Mouse (Mus musculus) gastrocnemius, postnatal 14 days (tissue): ENCODE measurements around the gene Bank1. TPM values are rescaled to one million over a fixed set of nuclear protein-coding genes. Genes with fewer than 3 reads are reported as not detected.

Source experiments
- DNase-seq: peaks from one replicate; pipeline ENCODE4 v3.0.0; 2021; ENCODE audit warnings: mixed read lengths
- intact Hi-C: fragments of 180-260 bp; cut with DNase I; formaldehyde crosslinking; loops from one replicate; pipeline ENCODE4 v1.15.1; 2025; ENCODE audit warnings: low total_unique reads
- total RNA-seq, 2 experiments: library from RNA; stranded (reverse); gene quantifications; 2 replicates each; pipeline ENCODE4 v1.2.3; 2021

The Bank1 gene
- total RNA-seq, 2 experiments from 2014 or later: 0.16 to 0.31 TPM

DNA sequence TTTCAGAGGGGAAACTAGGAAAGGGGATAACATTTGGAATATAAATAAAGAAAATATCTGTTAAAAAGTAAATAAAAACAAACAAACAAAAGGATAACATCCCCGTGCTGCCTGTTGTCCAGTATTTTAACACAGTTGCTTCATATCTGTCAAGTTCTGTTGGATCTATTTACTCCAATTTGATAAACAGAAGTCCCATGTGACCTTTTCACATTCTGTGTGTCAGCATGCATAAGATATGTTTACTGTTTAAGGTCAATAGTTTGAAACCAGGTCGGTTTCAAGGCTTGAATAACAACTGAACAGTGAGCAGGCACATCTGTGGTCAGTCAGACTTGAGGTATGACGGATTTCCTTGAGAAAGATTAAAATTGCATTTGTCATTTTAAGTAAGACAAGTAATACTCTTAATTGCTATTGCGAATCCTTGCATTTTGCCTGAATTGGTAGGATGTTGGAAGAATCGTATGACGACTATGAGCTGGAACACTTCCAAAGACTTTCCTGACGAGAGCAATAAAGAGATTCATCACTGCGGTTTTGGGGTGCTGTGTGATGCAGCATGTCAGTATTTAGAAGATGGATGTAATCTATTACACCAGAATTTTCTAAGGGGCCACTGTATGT is 60.8 kb downstream of the Bank1 start:
- intact Hi-C loops: no loop called here
- DNase-seq: no peak

DNA sequence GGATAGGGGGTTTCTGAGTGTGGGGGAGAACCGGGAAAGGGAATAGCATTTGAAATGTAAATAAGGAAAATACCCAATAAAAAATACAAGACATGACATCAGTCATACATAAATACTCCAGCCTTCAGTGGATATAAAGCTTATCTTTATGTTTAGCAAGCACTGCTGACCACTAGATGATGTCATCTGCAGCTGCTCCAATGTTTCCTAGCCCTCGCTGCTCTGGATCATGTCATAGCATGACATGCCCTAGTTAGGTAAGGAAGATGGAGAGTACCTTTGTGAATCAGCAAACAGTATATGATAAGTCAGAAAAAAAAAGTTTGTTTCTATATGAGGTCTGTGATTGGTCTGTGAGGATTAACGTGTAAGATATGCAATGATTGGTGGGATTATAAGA is 68.1 kb downstream of the Bank1 start:
- intact Hi-C loops: no loop called here
- DNase-seq: no peak

DNA sequence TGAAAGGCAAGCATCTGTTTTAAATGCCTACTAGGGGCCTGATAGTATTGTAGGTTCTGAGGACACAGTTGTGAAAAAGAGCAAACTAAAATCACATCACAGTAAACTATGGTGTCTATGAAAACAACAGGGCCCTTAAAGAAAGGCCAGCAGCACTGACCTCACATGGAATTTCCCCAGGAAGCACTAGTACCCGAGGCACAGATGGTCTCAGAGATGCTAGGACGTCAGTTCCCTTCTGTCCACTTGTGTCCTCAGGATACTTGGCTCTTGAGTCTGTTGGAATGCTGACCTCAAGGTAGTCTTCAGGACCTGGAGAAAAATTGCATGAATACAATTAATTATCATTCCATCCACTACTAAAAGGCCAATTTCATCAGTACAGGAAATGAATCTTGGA is 71.2 kb downstream of the Bank1 start:
- DNase-seq: no peak
- intact Hi-C loops: no loop called here

DNA sequence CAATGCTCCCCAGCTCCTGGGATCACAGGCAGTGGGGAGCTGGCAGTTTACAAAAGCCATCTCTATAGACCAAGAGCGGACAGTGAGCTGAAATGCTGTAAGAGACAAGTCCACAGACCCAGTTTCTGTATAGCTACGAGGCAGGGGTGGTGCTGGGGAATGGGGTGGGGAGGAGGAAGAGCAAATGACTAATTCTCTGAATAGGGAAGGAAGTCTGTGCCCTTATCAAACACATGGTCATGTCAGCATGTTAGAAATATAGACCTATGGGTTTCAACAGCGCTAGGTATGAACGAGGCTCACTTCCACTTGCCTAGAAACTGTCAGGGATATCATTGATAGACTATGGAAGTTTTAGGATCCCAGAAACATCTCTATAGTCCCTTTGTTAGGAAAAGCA is 73.0 kb downstream of the Bank1 start:
- DNase-seq: no peak
- intact Hi-C loops: no loop called here

DNA sequence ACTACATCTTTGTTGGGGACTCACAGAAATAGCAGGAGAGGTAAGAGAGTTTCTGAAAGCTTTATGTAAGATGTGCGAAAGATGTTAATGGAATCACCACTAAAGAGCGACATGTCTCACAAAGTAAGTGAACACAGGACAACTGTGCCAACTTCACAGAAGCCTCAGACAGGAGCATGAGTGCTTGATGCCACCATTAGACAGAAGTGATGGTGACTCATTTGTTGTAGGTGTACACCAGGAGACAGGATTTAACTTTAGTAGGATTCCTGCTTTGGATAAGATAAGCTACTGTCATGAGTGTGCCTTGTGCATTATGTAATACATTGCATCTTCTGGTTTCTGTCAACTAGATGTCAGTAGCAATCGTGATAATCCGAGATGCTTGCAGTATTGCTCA is 74.3 kb downstream of the Bank1 start:
- intact Hi-C loops: no loop called here
- DNase-seq: no peak

DNA sequence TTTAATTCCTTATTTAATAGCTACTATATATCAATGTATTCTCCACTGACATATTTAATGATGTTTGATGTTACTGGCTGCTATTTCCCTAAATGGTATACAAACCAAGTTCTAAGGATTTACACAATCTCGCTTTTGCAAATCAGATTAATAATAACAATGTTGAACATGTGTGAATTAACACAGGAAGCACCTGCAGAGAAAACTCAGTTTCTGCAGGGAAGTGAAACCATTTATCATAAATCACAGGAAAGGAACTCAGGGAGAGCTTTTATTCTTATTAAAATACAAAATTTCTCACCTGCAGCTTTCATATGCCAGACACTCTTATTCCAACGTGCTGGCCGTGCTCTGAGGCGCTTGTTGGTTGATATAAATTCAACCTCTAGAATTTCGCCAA is 78.5 kb downstream of the Bank1 start:
- intact Hi-C loops: no loop called here
- DNase-seq: no peak

DNA sequence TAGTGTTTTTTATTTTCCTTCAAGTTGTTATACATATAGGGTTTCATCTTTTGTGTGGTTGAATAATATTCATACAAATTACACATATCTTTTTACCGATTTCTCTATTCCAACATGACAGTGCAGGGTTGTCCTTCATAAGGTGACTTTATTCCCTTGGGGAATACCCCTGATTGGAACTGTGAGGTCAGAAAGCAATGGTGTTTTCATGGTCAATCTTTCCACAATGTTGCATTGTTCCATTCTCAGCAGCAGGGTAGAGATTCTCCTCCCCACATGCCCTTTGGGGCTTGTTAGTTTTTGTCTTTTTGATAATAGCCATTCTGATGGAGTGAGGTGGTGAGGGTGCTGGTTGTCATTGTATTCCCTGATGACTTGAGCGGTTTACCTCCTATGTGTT is 80.9 kb downstream of the Bank1 start:
- intact Hi-C loops: no loop called here
- DNase-seq: no peak

DNA sequence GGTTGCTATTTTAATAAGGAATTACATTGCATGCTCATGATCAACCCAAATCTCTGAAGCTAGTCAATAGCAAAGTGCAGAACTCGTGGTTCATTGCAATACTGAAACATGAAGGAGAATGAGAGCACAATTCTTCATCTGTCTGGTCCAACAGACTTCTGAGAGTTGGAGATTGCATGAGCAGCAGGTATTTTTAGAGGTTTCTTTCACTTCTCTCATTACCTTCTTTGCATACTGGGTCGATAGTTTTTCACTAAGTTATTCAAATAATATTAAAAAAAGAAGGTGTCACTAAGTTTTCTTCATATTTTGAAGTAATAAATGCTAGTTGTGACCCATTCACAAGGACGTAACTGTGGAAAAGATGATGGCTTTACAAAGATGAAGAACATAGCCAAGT is 87.1 kb downstream of the Bank1 start:
- intact Hi-C loops: no loop called here

DNA sequence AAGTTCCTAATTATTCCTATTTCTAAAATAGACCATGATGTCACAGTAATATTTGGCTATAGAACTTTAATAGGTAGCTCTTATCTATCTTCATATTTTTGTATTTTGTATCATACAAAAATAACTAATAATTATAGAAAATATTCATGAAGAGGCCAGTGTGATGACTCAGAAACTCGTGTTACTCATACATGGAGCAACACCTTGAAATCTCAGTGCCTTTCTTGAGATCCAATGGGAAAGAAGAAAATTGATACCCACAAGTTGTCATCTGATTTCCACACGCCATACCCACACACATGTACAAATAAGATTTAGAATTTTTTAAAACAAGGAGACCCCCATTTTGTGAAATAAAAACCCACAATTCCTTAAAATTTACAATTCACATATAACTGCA is 92.4 kb downstream of the Bank1 start:
- DNase-seq: no peak
- intact Hi-C loops: no loop called here

More for the DNA sequence above, 87.1 kb downstream of the Bank1 start:
- no peak for DNase-seq

DNA sequence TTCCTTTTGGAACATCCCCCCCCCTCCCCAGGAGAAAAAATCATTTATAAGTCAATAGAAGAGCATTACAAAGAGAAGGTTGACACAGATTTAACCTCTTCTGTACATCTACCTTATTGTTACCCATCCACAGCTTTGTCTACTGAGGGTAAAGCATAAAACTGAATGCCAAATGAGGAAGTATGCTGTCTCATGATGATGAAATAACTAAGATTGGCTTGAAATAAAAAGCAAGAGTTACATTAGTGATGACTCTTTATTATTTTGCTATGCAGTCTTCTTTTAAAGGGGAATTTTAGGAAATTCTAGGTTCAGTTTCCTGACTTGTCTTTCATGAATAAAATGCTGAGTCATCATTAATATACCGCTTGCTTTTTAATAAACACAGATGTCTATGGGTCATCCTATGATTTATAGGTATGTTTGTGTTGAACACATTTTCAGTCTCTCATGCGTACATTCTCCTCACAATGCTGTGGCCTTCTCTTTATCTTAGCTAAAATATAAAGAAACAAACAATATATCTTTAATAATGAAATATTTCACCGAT is 95.2 kb downstream of the Bank1 start:
- intact Hi-C loops: no loop called here
- DNase-seq: no peak

DNA sequence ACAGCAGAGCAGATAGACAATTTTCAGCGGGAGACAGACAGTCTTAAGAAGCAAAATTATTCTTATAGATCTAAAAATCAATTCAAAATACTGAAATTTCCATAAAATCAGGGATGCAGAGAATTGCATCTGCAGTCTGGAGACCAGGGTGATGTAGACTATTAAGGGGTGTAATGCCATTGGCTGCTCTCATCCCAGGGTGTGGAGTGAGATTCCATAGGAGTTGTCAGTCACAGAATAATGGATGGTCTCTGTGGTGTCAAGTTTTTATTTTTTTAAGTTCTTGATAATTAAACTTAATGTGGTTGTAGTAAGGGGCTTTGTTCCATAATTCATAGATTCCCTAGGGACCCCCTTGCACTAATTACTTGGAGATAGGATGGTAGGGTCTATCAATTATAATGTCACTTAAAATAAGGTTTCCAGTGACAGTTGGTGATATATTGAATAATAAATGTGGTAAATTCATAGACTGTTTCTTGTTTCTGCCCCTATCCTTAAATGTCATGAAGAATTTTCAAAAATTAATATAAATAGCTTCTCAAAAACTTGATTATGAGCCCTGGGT is 136.1 kb downstream of the Bank1 start:
- no peak for DNase-seq
- intact Hi-C loops: no loop called here

DNA sequence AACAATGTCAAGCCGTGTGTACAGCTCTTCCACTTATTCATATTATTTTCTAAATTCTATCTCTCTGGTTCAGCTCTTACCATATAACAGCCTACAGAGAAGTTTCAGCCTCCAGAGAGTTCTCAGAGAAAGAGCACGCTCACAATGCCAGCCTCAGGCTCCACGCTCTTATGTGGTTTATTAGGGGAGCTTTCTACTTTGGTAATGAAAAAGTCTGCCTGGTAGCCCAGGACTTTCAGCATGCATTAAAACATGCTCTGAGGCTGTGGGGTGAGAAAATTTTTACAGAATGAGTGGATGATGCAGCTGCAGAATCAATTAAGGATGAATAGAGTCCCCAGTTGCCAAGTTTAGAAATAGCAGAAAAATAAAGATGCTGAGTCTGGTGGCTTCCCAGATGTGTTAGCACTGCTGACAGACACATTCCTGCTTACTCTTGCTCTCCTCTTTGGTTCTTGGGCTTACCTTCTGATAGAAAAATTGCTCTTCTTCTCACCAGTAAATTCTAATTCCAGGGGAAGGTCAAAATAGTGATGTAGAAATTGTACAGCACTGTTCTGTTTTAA is 139.2 kb downstream of the Bank1 start:
- intact Hi-C loops: no loop called here
- no peak for DNase-seq

DNA sequence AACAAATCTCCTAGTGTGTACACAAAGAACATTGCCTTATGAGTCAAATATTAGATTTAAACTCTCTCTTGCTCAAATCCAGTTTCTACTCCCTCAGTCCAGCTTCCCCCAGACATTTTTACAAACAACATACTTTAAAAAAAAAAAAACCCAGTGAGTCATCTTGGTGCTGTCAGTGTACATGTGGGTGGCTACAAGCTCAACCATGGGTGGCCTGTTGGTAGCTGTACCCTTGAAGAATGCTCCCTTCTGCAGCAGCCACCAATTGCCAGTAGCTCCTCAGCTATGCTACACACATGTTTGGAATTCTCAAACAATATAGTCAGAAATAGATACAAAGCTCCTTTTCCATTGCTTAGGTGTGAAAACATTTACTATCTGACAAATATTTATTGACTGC is 154.2 kb downstream of the Bank1 start:
- intact Hi-C loops: no loop called here
- DNase-seq: no peak

DNA sequence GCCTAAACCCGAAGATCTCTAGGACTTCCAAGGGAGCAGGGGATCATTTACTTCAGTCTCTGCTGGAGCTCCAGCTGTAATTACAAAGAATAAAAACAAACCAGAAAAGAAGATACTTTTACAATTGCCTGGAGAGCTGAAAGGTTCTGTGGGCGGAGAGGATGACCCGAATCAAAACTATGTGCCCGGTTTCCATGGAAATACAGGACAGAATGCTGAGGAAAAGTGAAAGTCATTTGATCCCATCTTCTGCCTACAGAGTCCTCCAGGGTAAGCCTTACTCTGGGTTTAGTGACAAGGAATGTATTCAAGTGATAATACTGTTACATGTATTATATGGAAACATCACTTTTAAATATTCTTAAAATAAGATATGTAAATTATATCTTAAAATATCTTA is 157.8 kb downstream of the Bank1 start:
- intact Hi-C loops: no loop called here
- no peak for DNase-seq

DNA sequence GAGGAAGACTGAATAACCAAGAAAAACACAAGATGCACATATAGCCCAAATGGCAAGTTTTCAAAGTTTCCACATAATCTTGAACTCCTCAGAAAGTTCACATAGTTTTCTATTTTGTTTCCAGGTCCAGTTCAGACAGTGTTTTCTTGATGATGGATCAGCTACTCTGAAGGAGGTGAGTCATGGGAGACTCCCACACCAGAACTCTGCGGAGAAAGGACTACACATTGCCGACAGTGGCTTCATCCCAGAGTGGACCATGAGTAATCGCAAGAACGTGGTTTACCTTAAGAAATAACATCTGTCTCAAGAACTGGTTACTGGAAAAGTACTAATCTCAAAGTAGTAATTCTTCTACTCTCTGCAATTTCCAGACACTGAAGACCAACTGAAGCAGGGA is 159.2 kb downstream of the Bank1 start:
- DNase-seq: no peak
- intact Hi-C loops: no loop called here

DNA sequence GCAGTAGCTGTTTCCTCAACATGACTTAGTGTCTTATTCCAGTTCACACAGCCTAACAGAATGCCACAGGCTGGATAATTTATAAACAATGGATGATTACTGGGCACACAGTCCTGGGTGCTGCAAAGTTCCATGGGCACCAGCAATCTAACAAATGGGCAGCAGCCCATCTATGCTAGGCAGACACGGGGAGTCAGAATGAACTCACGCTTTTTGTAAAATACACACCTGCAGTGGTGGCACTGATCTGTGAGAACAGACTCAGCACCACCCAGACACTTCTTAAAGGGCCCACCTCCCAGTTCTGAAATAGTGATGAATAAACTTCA is 159.9 kb downstream of the Bank1 start:
- intact Hi-C loops: no loop called here
- no peak for DNase-seq

DNA sequence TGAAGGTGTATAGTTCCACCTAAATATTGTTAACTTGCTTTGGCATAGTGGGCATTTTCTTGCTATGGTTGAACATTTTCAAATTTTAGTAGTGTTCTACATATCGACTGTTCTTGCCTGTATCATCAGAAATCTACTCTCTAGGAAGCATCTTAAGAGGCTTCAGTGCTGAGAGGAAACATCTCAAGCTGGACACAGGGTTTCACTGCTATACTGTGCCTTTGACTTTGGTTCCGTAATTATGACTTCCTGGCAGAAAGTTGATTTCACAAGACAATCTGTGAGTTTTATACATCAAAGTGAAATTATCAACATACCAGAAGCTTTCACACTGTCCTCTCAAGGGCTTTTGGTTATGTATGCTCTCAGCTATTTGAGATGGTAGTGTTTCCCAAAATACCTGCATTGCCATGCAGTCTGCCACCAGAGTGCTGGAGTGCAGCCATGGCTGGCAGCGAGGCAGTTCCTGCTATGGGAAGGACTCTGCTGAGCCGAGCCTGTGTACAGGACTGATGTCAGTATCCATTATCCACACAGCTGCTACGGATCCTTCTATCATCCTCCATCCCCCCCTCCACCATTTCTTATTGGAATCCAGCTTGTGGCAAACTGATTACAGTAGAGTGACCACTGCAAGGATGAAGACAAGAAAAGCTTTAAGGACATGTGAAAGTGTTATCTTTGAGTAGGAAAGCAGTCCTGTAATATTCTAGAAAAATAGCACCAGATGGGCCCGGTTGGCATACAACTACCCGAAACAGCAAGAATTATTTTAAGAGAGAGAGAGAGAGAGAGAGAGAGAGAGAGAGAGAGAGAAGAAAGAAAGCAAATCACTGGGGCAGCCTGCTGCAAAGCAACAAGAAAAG is 160.5 kb downstream of the Bank1 start:
- intact Hi-C loops: no loop called here
- DNase-seq: peak; percentile 40

DNA sequence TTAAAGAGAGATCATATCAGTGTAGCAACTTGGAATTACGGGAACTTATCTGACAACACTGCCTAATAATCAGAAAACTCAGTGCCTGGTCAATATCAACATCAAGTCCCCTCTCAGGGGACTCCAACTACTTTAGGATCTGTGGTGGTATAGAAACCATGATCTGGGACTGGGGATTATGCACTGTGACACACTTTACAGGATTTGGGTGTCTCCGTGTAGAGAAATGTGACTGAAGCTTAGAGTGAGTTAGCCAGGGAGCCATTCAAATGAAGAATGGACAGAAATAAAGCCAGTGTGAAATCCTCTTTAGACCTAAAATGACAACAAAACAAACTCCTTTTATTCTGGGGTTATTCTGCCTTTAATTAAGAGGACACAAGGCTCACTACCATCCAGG is 167.8 kb downstream of the Bank1 start:
- no peak for DNase-seq
- intact Hi-C loops: no loop called here

DNA sequence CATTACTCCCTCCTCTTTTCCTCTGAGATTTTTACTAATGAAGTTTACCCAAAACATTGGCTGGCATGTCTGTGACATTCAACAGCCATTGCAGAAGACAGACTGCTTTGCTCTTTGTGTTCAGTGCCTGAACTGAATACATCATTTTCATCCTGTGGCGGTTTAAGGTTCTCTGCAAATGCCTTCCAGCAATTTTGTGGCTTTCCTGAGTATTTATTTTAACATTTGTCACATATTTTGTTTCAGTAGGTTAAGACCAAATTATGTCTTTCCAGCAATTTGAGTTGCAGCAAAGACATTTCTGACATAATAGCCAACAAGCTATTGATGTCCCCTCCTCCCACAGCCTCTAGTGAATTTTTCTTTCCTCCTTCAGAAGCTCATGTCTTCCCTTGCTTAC is 170.3 kb downstream of the Bank1 start:
- DNase-seq: no peak
- intact Hi-C loops: no loop called here

DNA sequence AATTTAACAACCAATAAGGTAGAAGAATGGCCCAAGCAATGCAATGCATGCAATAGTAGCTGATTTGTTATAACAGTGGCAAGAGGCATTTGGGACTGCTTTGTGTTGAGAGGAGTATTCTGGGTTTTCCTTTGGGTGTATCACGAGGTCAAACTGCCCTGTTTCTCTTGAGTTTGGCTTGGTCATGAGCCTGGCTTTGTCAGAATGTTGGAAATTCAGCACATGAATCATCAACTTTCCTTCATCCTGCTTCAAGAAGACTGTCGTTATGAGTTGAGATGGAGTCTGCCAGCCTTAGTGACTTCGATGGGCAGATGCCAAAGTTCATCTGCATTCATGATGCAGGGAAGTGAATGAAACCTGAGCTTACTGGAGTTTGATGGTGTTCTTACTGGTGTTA is 175.0 kb downstream of the Bank1 start:
- intact Hi-C loops: no loop called here
- DNase-seq: no peak

DNA sequence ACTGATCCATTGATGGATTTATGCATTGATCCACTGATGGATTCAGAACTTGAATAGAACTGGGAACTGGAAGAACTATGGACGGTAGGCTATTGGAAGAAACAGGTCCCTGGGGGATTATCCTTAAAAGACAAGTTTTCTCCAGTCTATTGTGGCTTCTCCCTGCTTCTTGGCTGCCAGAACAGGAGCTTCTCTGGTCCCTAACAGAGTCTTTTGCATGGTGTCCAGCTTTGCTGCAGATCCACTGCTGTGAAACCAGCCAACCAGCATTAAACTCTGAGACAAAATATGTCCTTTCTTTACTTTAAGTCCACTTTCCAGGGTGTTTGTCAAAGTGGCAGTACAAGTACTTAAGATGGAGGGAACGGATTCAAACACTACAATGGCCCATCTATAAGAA is 178.7 kb downstream of the Bank1 start:
- no peak for DNase-seq
- intact Hi-C loops: no loop called here
